Mouse (Mus musculus): ENCODE data around the gene Gng7. TPM values are rescaled to one million over a fixed set of nuclear protein-coding genes. Genes with fewer than 3 reads are reported as not detected.

The Gng7 gene
- polyA plus RNA-seq, 1 experiment from 2014 or later: 8.0 TPM

DNA sequence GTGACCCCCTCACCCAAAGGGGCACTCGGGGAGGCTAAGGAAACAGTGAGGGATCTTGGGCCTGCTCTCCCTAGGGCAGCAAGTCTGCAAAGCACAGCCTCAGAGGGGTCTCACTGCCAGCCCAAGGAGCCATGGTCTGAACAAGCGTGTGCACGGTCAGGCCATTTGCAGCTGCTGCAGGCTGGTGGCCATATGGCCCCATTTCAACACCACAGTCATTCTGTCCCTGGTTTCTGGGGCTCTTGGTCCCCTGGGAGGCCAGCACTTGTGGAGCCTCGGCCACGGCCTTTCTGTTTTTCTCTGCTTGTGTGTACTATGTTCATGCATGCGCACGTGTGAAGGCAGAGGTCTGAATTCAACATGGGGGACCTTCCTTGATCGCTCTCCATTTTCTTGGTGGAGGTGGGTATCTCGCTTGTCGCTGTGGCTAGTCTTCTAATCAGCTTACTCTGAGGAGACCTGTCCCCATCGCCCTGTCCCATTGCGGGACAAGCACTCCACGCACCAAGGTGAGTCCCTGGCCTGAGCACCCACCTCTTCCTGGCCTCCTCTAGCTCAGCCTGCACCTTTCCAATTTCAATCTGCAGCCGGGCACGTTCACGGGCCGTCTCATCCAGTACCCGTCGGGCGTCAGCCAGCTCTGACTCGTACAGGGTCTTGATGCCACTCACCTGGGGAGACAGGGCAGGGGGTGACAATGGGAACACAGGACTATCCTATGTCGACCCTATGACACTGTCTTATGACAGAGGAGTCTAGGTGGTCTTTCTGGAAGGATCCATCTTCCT is 105.2 kb downstream of the Gng7 start:
- no peak overlapping the region for H3K4me3 ChIP-seq (ENCODE audit: low read depth, low read length)
- DNase-seq (ENCODE audit: low spot score) (no peak), ATAC-seq (replicated peaks; ENCODE audit: low FRiP score) (no peak)
- WGBS: 96% methylated on average over 22 of the region's 22 CpGs
- no peak overlapping the region for H3K27ac ChIP-seq (ENCODE audit: low read depth, low read length)
- H3K36me3 ChIP-seq (ENCODE audit: control insufficient read depth, insufficient read depth, low read length): peaks cover 10% of the 10 kb centered on the region
- H3K9me3 ChIP-seq (ENCODE audit: control insufficient read depth, low read length): no peaks in the 10 kb centered on the region
- H3K4me2 ChIP-seq (ENCODE audit: low read depth, low read length, severe bottlenecking): no peak overlapping the region
- H3K4me1 ChIP-seq (replicated peaks; ENCODE audit: control insufficient read depth, insufficient read depth, low read length): no peaks in the 10 kb centered on the region
- no peaks in the 10 kb centered on the region for H3K27me3 ChIP-seq (ENCODE audit: control insufficient read depth, insufficient read depth, low read length)
- H3K9ac ChIP-seq (ENCODE audit: low read length): no peak overlapping the region

- Histone ChIP-seq H3K36me3 (ENCODE audit: control insufficient read depth, insufficient read depth, low read length) (peaks cover 12% of the 10 kb centered on the region), H3K9me3 (ENCODE audit: control insufficient read depth, low read length) (no peaks in the 10 kb centered on the region), H3K27me3 (ENCODE audit: control insufficient read depth, insufficient read depth, low read length) (no peaks in the 10 kb centered on the region), H3K9ac (ENCODE audit: low read length) (no peak overlapping the region), H3K4me3 (ENCODE audit: low read depth, low read length) (no peak overlapping the region), H3K4me2 (ENCODE audit: low read depth, low read length, severe bottlenecking) (no peak overlapping the region), H3K4me1 (replicated peaks; ENCODE audit: control insufficient read depth, insufficient read depth, low read length) (peaks cover 2% of the 10 kb centered on the region), H3K27ac (ENCODE audit: low read depth, low read length) (no peak overlapping the region)
- 94% methylated on average over 11 of the region's 11 CpGs for WGBS
- DNase-seq (ENCODE audit: low spot score) (peak; percentile 51), ATAC-seq (replicated peaks; ENCODE audit: low FRiP score) (no peak)
These were observed 110.0 kb downstream of the Gng7 start for GRCm38 (mm10) chr10:80904709-80905108.

DNA sequence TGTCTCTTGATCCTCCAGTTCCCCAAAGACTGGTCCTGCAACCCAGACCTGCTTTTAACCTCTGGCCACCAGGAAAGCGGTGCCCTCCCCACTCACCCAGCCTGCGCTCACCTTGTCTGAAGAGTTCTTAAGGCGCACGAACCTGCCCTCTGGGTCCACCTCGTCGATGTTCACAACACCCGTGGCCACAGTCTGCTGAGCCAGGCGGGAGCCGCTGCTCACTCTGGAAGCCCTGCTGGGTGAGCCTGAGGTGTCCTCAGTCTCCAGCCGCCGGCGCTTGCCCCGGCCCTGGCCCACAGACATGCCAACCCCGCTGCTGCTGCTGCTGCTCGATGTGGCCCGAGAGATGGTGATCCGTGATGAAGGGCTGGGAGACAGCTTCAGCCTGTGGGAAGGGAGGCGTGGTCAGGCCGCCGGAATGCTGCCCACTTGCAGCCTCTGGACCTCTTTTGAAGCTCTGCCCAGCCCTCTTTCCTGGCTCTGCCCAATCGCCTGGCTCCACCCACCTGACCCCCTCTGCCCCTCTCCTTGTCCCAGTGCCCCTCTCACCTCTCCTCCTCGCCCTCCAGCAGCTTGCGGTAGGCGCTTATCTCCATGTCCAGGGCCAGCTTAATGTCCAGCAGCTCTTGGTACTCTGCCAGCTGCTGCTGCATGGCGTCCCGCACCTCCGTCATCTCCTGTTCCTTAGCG is 110.6 kb downstream of the Gng7 start:
- WGBS: 89% methylated on average over 28 of the region's 28 CpGs
- H3K9me3 ChIP-seq (ENCODE audit: control insufficient read depth, low read length): no peaks in the 10 kb centered on the region
- no peak overlapping the region for H3K4me3 ChIP-seq (ENCODE audit: low read depth, low read length)
- peak; percentile 48 for DNase-seq (ENCODE audit: low spot score)
- no peak overlapping the region for H3K27ac ChIP-seq (ENCODE audit: low read depth, low read length)
- H3K4me1 ChIP-seq (replicated peaks; ENCODE audit: control insufficient read depth, insufficient read depth, low read length): peaks cover 8% of the 10 kb centered on the region
- H3K27me3 ChIP-seq (ENCODE audit: control insufficient read depth, insufficient read depth, low read length): no peaks in the 10 kb centered on the region
- H3K36me3 ChIP-seq (ENCODE audit: control insufficient read depth, insufficient read depth, low read length): peaks cover 12% of the 10 kb centered on the region
- H3K4me2 ChIP-seq (ENCODE audit: low read depth, low read length, severe bottlenecking): no peak overlapping the region
- ATAC-seq (replicated peaks; ENCODE audit: low FRiP score): no peak
- H3K9ac ChIP-seq (ENCODE audit: low read length): no peak overlapping the region

DNA sequence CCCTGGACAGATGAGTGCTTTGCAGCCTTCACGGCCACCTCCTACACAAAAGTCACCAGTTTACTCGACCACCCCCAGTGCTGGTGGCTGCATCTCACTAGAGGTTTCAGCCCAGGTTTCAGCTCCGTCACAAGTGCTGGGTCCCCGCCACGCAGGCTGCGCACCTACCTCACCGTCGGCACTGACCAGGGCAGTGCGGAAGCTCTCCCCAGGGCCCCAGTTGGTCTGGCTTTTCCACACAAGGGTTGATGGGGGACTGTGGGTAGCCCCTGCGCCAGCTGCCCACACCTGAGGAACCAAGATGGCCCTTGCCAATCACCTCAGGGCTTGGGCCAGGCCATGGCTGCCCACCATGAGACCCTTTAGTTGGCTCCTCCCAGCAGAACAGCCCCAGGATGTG is 111.5 kb downstream of the Gng7 start:
- DNase-seq (ENCODE audit: low spot score): no peak
- no peaks in the 10 kb centered on the region for H3K27me3 ChIP-seq (ENCODE audit: control insufficient read depth, insufficient read depth, low read length)
- H3K9me3 ChIP-seq (ENCODE audit: control insufficient read depth, low read length): no peaks in the 10 kb centered on the region
- 93% methylated on average over 10 of the region's 10 CpGs for WGBS
- H3K4me3 ChIP-seq (ENCODE audit: low read depth, low read length): no peak overlapping the region
- H3K9ac ChIP-seq (ENCODE audit: low read length): no peak overlapping the region
- peaks cover 8% of the 10 kb centered on the region for H3K4me1 ChIP-seq (replicated peaks; ENCODE audit: control insufficient read depth, insufficient read depth, low read length)
- ATAC-seq (replicated peaks; ENCODE audit: low FRiP score): no peak
- peaks cover 12% of the 10 kb centered on the region for H3K36me3 ChIP-seq (ENCODE audit: control insufficient read depth, insufficient read depth, low read length)
- H3K4me2 ChIP-seq (ENCODE audit: low read depth, low read length, severe bottlenecking): no peak overlapping the region
- H3K27ac ChIP-seq (ENCODE audit: low read depth, low read length): no peak overlapping the region

DNA sequence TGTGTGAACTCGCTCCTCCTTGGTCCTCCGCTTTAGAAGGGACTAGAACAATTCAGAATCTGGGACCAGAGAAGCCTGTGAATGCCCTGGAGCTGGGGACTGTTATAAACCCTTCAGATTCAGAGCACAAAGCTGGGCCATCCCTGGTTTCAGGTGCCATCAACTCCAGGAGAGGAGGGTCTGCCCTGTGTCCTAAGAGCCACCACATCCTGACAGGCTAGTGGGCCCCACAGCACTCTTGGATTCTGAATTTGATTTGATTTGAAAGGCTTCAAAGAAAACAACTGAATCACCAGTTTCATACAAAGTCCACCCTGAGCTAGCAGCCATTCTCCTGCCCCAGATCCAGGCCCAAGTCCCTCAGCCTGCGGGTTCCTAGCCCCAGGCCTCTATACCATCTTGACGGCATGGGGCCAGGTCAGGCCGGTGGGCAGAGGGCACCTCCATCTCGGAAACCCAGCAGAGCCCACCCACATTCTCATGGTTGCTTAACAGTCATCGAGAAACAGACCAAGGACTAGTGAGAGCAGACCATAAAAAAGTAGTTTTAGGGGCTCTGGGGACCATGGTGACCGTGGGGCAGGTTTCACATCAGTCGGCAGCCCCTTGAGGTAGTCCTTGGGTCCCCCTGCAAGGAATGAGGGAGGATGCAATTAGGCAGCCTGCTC is 112.3 kb downstream of the Gng7 start:
- Histone ChIP-seq H3K4me2 (ENCODE audit: low read depth, low read length, severe bottlenecking) (no peak overlapping the region), H3K27me3 (ENCODE audit: control insufficient read depth, insufficient read depth, low read length) (no peaks in the 10 kb centered on the region), H3K36me3 (ENCODE audit: control insufficient read depth, insufficient read depth, low read length) (peaks cover 5% of the 10 kb centered on the region; the same call in 1 of the 2 replicates), H3K9ac (ENCODE audit: low read length) (no peak overlapping the region), H3K4me3 (ENCODE audit: low read depth, low read length) (no peak overlapping the region), H3K9me3 (ENCODE audit: control insufficient read depth, low read length) (no peaks in the 10 kb centered on the region), H3K27ac (ENCODE audit: low read depth, low read length) (no peak overlapping the region), H3K4me1 (replicated peaks; ENCODE audit: control insufficient read depth, insufficient read depth, low read length) (peaks cover 8% of the 10 kb centered on the region)
- no peak for DNase-seq (ENCODE audit: low spot score)
- ATAC-seq (replicated peaks; ENCODE audit: low FRiP score): no peak
- WGBS: 94% methylated on average over 9 of the region's 9 CpGs

DNA sequence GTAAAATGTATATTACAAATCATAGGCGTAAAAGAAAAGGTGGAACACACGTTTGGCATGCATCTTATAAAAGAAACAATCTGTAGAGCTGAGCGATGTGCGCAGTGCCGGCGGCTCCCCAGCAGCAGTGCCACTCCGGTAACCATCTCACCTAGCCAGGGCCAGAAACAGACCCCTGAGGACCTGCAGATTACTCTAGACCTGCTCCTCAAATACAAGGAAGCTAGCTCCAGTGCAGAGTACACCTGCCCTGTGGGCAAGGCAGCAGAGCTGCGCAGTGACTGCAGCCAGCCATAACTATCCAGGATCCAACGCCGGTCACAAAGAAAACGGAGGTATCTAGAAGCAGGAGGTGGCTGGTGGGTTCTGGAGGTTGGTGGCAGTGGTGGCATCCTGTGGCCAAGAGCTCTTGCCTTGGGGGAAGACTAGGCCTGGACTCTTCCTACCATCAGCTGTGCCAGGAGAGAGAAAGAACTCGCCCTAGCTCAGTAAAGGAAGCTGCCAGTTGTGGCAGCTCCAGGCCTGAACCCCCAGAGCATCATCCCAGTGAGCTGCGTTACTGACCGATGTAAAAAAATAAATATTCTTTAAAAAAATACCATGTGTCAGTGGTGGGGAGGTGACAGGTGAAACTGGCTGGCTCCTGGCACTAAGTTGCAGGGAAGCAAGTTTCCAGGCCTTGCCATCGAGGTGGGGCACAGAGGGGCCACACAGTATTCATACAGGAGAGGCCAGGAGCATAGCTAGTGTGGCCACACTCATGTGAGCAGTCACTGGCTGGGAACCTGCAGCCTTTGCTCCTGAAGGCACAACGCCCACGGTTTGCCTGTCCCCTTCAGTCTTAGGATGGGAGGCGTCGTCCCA is 113.1 kb downstream of the Gng7 start:
- 0 out of 2 replicates have a peak overlapping the region, but pooled peaks have one; percentile 5 for H3K4me3 ChIP-seq (ENCODE audit: low read depth, low read length)
- H3K36me3 ChIP-seq (ENCODE audit: control insufficient read depth, insufficient read depth, low read length): peaks cover 5% of the 10 kb centered on the region; the same call in 1 of the 2 replicates
- H3K27ac ChIP-seq (ENCODE audit: low read depth, low read length): no peak overlapping the region
- H3K9ac ChIP-seq (ENCODE audit: low read length): peak overlapping the region; percentile 13; the same call in 1 of the 2 replicates
- WGBS: 88% methylated on average over 19 of the region's 19 CpGs
- H3K27me3 ChIP-seq (ENCODE audit: control insufficient read depth, insufficient read depth, low read length): no peaks in the 10 kb centered on the region
- ATAC-seq (replicated peaks; ENCODE audit: low FRiP score) (no peak), DNase-seq (ENCODE audit: low spot score) (peak; percentile 56)
- peaks cover 8% of the 10 kb centered on the region for H3K4me1 ChIP-seq (replicated peaks; ENCODE audit: control insufficient read depth, insufficient read depth, low read length)
- peak overlapping the region; percentile 40; the same call in 1 of the 2 replicates for H3K4me2 ChIP-seq (ENCODE audit: low read depth, low read length, severe bottlenecking)
- H3K9me3 ChIP-seq (ENCODE audit: control insufficient read depth, low read length): no peaks in the 10 kb centered on the region

GRCm38 (mm10) chr10:80900318-80901247 is 114.2 kb downstream of the Gng7 start, which contains the start of gene Timm13:
Gene Timm13, minus strand, starts transcription at chr10:80900969.
- Histone ChIP-seq H3K36me3 (ENCODE audit: control insufficient read depth, insufficient read depth, low read length) (peaks cover 2% of the 10 kb centered on the region; the same call in 1 of the 2 replicates), H3K27me3 (ENCODE audit: control insufficient read depth, insufficient read depth, low read length) (no peaks in the 10 kb centered on the region), H3K4me3 (ENCODE audit: low read depth, low read length) (peak within 1 kb of the TSS; percentile 84), H3K9ac (ENCODE audit: low read length) (peak within 1 kb of the TSS; percentile 78), H3K27ac (ENCODE audit: low read depth, low read length) (no peak within 1 kb of the TSS; the same call in 1 of the 2 replicates), H3K4me1 (replicated peaks; ENCODE audit: control insufficient read depth, insufficient read depth, low read length) (peaks cover 8% of the 10 kb centered on the region), H3K9me3 (ENCODE audit: control insufficient read depth, low read length) (no peaks in the 10 kb centered on the region), H3K4me2 (ENCODE audit: low read depth, low read length, severe bottlenecking) (peak within 1 kb of the TSS; percentile 95)
- WGBS: under 1% methylated on average over 72 of the region's 72 CpGs
- peak; percentile 99 for DNase-seq (ENCODE audit: low spot score)
- ATAC-seq (replicated peaks; ENCODE audit: low FRiP score): peak; percentile 94
